Mouse (Mus musculus) cerebral cortex, adult 2 months (tissue): ENCODE results near the gene Tcl1.

Experiments used
- WGBS: fragments of 180-500 bp; shearing (Covaris S2); methylation state at CpG from one replicate; pipeline ENCODE4 v1.1.7; 2018; 5-methylcytosine and 5-hydroxymethylcytosine counted together

Gene Tcl1

DNA sequence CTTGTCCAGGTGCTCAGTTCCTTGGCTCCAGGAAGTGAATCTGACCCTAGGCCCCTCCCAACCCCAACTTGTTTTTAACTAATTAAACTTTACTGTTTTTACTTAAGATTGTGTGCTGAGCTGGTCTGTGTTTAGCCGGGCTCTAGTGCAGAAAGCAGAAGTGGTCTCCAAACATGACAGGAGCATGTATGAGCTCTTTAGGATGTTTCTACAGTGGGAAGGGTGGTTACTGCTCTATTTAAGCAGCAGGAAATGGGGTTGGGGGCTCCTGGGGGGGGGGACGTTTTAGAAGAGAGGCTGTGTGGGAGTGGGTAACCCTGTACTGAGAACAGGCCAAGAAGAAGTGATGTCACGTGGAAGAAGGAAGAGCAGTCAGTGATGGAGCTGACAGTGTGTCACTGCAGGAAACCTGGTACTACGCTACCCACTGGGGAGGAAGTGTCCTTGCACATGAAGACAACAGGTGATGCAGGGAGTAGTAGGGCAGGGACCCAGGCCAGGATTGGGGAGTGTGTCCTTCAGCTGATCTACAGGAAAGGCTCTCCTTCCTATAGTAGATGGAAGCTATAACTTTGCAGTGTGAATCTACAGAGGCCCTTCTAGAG is 41.5 kb downstream of the Tcl1 start:
- 81% methylated on average over 4 of the region's 4 CpGs for WGBS

DNA sequence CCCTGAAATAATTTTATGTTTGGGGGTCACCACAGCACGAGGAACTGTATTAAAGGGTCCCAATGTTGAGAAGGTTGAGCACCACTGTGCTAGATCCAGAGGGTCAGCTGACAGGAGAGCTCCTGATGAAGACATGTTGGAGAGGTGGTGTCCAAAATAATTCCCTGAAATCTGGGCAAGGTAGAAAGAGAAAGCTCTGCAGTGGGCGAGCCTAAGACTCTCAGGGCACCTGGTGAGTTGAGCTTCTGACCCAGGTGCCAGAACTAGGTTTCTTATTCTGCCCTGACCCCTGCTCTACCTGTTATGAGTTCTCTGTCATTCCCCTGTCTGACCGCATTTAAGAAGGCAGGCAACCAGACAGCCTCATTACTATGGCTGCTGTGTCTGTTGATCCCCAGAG is 46.5 kb downstream of the Tcl1 start, which contains the start of gene Tcl1b5:
Gene Tcl1b5 (plus strand): TSS at position 301 of the 400 bp plus-strand sequence.
- WGBS: 81% methylated on average over 3 of the region's 3 CpGs

DNA sequence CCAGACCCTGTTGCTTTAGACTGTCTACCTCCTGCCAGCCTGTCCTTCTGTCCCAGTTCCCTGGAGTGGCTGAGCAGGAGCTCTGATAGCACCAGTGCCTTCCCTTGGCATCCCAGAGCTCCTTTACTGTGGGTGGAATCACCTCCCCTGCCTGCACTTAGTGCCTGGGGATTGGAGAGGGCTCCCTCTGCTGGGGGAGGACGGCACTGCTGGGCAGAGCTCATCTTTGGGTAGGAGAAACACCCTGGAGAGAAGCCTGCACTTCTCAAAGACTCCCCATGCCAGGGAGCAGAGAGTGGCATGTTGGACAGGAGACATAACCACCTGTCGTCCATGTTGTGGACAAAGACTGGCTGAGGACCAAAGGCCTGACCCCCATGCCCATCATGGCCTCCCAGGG is 48.3 kb downstream of the Tcl1 start:
- 45% methylated on average over 2 of the region's 2 CpGs for WGBS

- 95% methylated on average over 2 of the region's 2 CpGs for WGBS
Observed at GRCm38 (mm10) chr12:105173366-105173765, 49.2 kb downstream of the Tcl1 start.
